Mouse (Mus musculus): ENCODE measurements around the gene Olfr1229.

GRCm38 (mm10) chr2:89253962-89254361 lies 33.9 kb downstream of the Olfr1229 start, which contains the start of gene Olfr1228:
- TF ChIP-seq GATA1 (IDR thresholded peaks at IDR 0.05; ENCODE audit: low read length) (no peak), TAL1 (IDR thresholded peaks at IDR 0.05; ENCODE audit: low read length) (no peak)

Data from erythroblast, embryonic 14.5 days (primary cell).